Mouse (Mus musculus): ENCODE results near the gene Tmem273.

The Tmem273 gene

GRCm38 (mm10) chr14:32859831-32860569, 74.2 kb downstream of the Tmem273 start:
- in situ Hi-C loops (cut with MseI, MboI), result no loop called here

DNA sequence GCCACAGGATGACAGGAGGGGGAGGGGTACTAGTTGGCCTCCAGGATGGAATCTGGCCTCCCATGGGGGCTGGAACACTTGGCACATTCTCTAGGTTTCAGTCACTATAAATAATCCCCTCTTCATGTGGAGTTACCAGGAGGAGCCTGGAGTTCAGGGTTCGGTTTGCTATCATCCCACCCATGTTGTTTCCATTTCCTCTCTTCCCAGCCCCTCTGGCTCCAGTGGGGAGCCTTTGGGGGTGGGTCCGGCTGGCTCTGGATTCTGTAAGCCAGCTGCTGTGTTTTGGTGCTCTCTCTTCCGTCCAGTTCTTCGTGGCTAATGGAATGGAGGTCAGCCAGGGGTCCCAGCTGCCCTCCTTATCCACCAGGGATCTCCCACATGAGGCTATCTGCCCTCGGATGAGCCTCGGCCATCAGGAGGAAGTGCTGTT, 75.4 kb downstream of the Tmem273 start:
- in situ Hi-C loops (cut with MseI, MboI), result no loop called here

- in situ Hi-C loops (cut with MseI, MboI), result no loop called here
Observed at GRCm38 (mm10) chr14:32861656-32862055, 75.9 kb downstream of the Tmem273 start.

DNA sequence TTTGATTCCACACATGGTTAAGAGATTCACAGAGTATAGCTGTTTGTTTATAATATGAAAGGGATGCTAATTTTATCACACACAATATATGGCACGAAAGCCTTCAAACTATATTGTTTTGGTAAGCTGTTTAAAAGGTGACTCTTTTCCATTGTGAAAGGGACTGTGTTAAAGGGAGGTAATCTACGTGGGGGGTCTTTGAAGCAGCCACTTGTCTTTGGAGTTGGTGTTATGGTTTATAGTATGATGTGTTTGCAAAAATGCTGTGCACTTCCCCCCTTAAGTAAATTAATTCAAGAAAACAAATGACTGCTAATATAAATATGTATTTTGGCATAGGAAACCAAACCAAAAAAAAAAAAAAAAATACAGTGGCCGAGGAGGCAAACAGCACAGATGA, 79.6 kb downstream of the Tmem273 start:
- in situ Hi-C loops (cut with MseI, MboI), result no loop called here

Data from mouse trophoblast stem cell (cell line).